Mouse (Mus musculus) brain, embryonic 14.5 days (tissue): ENCODE measurements around the gene Pcgf1. TPM values are rescaled to one million over a fixed set of nuclear protein-coding genes. Genes with fewer than 3 reads are reported as not detected.

ENCODE experiments used
- DNase-seq: peaks from one replicate; pipeline ENCODE4 v3.0.0-alpha.2; 2011; ENCODE audit warnings: low read depth
- CTCF ChIP-seq: fragments of 200-500 bp; IDR thresholded peaks from 2 replicates; pipeline ENCODE4 v1.5.1; 2012; ENCODE audit warnings: inconsistent platforms, mild to moderate bottlenecking, moderate library complexity, borderline replicate concordance; ENCODE audit not compliant: insufficient read depth, insufficient read length; ENCODE audit errors: extremely low read depth
- POLR2A ChIP-seq: fragments of 200-500 bp; IDR thresholded peaks from 2 replicates; pipeline ENCODE4 v1.6.1; 2012; ENCODE audit warnings: mild to moderate bottlenecking, inconsistent platforms, borderline replicate concordance; ENCODE audit not compliant: poor library complexity, insufficient read depth, insufficient read length, severe bottlenecking; ENCODE audit errors: extremely low read depth
- polyA plus RNA-seq: library from polyadenylated mRNA; depleted of rRNA; stranded (reverse); fragments of >200 nt; gene quantifications from 2 replicates; pipeline ENCODE4 v1.2.3, GENCODE M21; 2012

Gene Pcgf1
- polyA plus RNA-seq, 1 experiment = 39.8 TPM

- no peak for DNase-seq
- TF ChIP-seq POLR2A = no peak
- TF ChIP-seq CTCF = no peak
These were observed 8.0 kb upstream of the Pcgf1 start for GRCm38 (mm10) chr6:83069488-83070246.

GRCm38 (mm10) chr6:83070247-83070310, 7.6 kb upstream of the Pcgf1 start, which contains the start of gene Tlx2:
Tlx2 (minus strand) TSS chr6:83070293.
- no peak for TF ChIP-seq CTCF
- TF ChIP-seq POLR2A = no peak
- no peak for DNase-seq

GRCm38 (mm10) chr6:83070311-83071219, 7.1 kb upstream of the Pcgf1 start:
- TF ChIP-seq POLR2A (no peak), CTCF (no peak)
- DNase-seq = peak; percentile 62

- no peak for DNase-seq
- TF ChIP-seq CTCF = no peak
- TF ChIP-seq POLR2A = no peak
These were observed 6.4 kb upstream of the Pcgf1 start for GRCm38 (mm10) chr6:83071220-83071619.

- no peak for TF ChIP-seq POLR2A
- no peak for TF ChIP-seq CTCF
- DNase-seq = peak; percentile 32
These were observed 2.7 kb upstream of the Pcgf1 start for GRCm38 (mm10) chr6:83074979-83075378.

- TF ChIP-seq CTCF = peak; percentile 49; the same call in 1 of the 2 replicates
- TF ChIP-seq POLR2A = 0 out of 2 replicates have a peak, but pooled peaks have one; percentile 20
These were observed 722 bp downstream of the Pcgf1 start for GRCm38 (mm10) chr6:83078324-83078858.

GRCm38 (mm10) chr6:83080210-83080609, 2.5 kb downstream of the Pcgf1 start:
- TF ChIP-seq POLR2A = no peak
- TF ChIP-seq CTCF = no peak
- no peak for DNase-seq

More at GRCm38 (mm10) chr6:83078324-83078858, 722 bp downstream of the Pcgf1 start:
- DNase-seq = peak; percentile 99

- DNase-seq = no peak
- TF ChIP-seq CTCF (no peak), POLR2A (no peak)
These were observed 5.8 kb downstream of the Pcgf1 start for GRCm38 (mm10) chr6:83083497-83083896.

- TF ChIP-seq CTCF = no peak
- no peak for TF ChIP-seq POLR2A
- no peak for DNase-seq
These were observed 6.8 kb downstream of the Pcgf1 start for GRCm38 (mm10) chr6:83084477-83084876.

GRCm38 (mm10) chr6:83086121-83087035, 8.7 kb downstream of the Pcgf1 start, which contains the start of gene Lbx2:
Lbx2 (plus strand) TSS chr6:83086367.
- no peak for DNase-seq
- no peak for TF ChIP-seq CTCF
- TF ChIP-seq POLR2A = no peak
